Mouse (Mus musculus) heart, adult 2 months (tissue): ENCODE measurements around the gene Hpca. TPM values are rescaled to one million over a fixed set of nuclear protein-coding genes. Genes with fewer than 3 reads are reported as not detected.

Experiments
- DNase-seq, 2 experiments: peaks; one replicate each; pipeline ENCODE4 v3.0.0; 2021
- H3K27ac ChIP-seq: fragments of 200-600 bp; 2 replicates; pipeline ENCODE4 v1.8.1; 2022
- H3K27me3 ChIP-seq: fragments of 200-500 bp; 2 replicates; pipeline ENCODE4 v1.6.1; 2012; ENCODE audit warnings: mild to moderate bottlenecking, low read length, inconsistent platforms, mixed read lengths; ENCODE audit not compliant: control insufficient read depth, insufficient read depth
- H3K36me3 ChIP-seq: fragments of 200-500 bp; 2 replicates; pipeline ENCODE4 v1.6.1; 2012; ENCODE audit warnings: low read length, inconsistent platforms; ENCODE audit not compliant: control insufficient read depth, insufficient read depth
- H3K4me1 ChIP-seq: fragments of 200-500 bp; 2 replicates; pipeline ENCODE4 v1.6.1; 2011; ENCODE audit warnings: low read length; ENCODE audit not compliant: control insufficient read depth, insufficient read depth
- H3K4me3 ChIP-seq: fragments of 200-600 bp; 2 replicates; pipeline ENCODE4 v1.8.1; 2022
- H3K79me2 ChIP-seq: fragments of 200-500 bp; replicated peaks from 2 replicates; pipeline ENCODE4 v1.6.1; 2012; ENCODE audit warnings: mild to moderate bottlenecking, inconsistent platforms, low read length, moderate library complexity, mixed read lengths; ENCODE audit not compliant: control insufficient read depth, insufficient read depth
- H3K9ac ChIP-seq: fragments of 200-500 bp; 2 replicates; pipeline ENCODE4 v1.6.1; 2012; ENCODE audit warnings: low read depth, mild to moderate bottlenecking, control low read depth, inconsistent platforms, low read length, mixed read lengths
- CTCF ChIP-seq: fragments of 200-600 bp; IDR thresholded peaks from 2 replicates; pipeline ENCODE4 v1.8.1; 2022; ENCODE audit warnings: antibody characterized with exemption, mild to moderate bottlenecking, moderate library complexity
- EP300 ChIP-seq: fragments of 200-500 bp; IDR thresholded peaks from 2 replicates; pipeline ENCODE4 v1.6.1; 2011; ENCODE audit warnings: low read depth, low read length, control low read depth; ENCODE audit not compliant: insufficient read depth
- POLR2A ChIP-seq: fragments of 200-500 bp; IDR thresholded peaks from 2 replicates; pipeline ENCODE4 v1.6.1; 2011; ENCODE audit warnings: mild to moderate bottlenecking, low read depth, low read length, control low read depth; ENCODE audit not compliant: insufficient read depth
- WGBS: fragments of 180-500 bp; shearing (Covaris S2); methylation state at CpG from one replicate; pipeline ENCODE4 v1.1.7; 2018; 5-methylcytosine and 5-hydroxymethylcytosine counted together
- intact Hi-C: fragments of 180-260 bp; cut with DNase I; formaldehyde crosslinking; loops from one replicate; pipeline ENCODE4 v1.15.1; 2025
- long read RNA-seq: library from polyadenylated mRNA; stranded (forward); transcript quantifications from one replicate; pipeline ENCODE4 v2.0.0, GENCODE M21; 2021
- polyA plus RNA-seq: library from polyadenylated mRNA; depleted of rRNA; stranded (reverse); fragments of >200 nt; gene quantifications from 2 replicates; pipeline ENCODE4 v1.2.3, GENCODE M21; 2012; rRNA removed
- total RNA-seq, 2 experiments: library from RNA; stranded (reverse); gene quantifications; 2 replicates each; pipeline ENCODE4 v1.2.3; 2021

Gene Hpca
- under 1 TPM in 1 of 2 experiments, not detected in 1; 0.14 TPM for total RNA-seq
- 0.23 and 0.62 TPM in 2 replicates for polyA plus RNA-seq
- long read RNA-seq = 0 reads

GRCm38 (mm10) chr4:129121569-129122086 lies at the start of gene Hpca:
TSS of gene Hpca (minus strand) at chr4:129122036.
- 4% methylated on average over 16 of the region's 17 CpGs for WGBS
- H3K79me2 ChIP-seq = no peaks in the 10 kb centered on the region
- no peak within 1 kb of the TSS for H3K27ac ChIP-seq
- intact Hi-C loops = no loop called here
- peaks cover 14% of the 10 kb centered on the region for H3K27me3 ChIP-seq
- H3K36me3 ChIP-seq = no peaks in the 10 kb centered on the region
- H3K4me3 ChIP-seq = no peak within 1 kb of the TSS
- no peak within 1 kb of the TSS for H3K9ac ChIP-seq
- no peak for TF ChIP-seq CTCF
- no peak for TF ChIP-seq POLR2A
- TF ChIP-seq EP300 = no peak
- no peaks in the 10 kb centered on the region for H3K4me1 ChIP-seq
- DNase-seq = no peak

- Histone ChIP-seq H3K9ac (no peak overlapping the region), H3K27me3 (no peaks in the 10 kb centered on the region), H3K79me2 (no peaks in the 10 kb centered on the region), H3K36me3 (peaks cover 2% of the 10 kb centered on the region; the same call in 1 of the 2 replicates), H3K4me1 (no peaks in the 10 kb centered on the region), H3K27ac (no peak overlapping the region), H3K4me3 (no peak overlapping the region)
- DNase-seq = no peak
- 88% methylated on average over 4 of the region's 4 CpGs for WGBS
- TF ChIP-seq POLR2A (no peak), EP300 (no peak), CTCF (no peak)
- intact Hi-C loops = no loop called here
Observed at GRCm38 (mm10) chr4:129161581-129162255, 39.9 kb upstream of the Hpca start.

GRCm38 (mm10) chr4:129161076-129161475 lies 39.2 kb upstream of the Hpca start:
- no peak overlapping the region for H3K27ac ChIP-seq
- peaks cover 2% of the 10 kb centered on the region; the same call in 1 of the 2 replicates for H3K36me3 ChIP-seq
- TF ChIP-seq CTCF = no peak
- TF ChIP-seq EP300 = no peak
- no peak for TF ChIP-seq POLR2A
- H3K79me2 ChIP-seq = no peaks in the 10 kb centered on the region
- intact Hi-C loops = no loop called here
- H3K9ac ChIP-seq = no peak overlapping the region
- WGBS = 93% methylated on average over 1 of the region's 1 CpGs
- H3K4me1 ChIP-seq = no peaks in the 10 kb centered on the region
- H3K4me3 ChIP-seq = no peak overlapping the region
- H3K27me3 ChIP-seq = no peaks in the 10 kb centered on the region
- DNase-seq = no peak

GRCm38 (mm10) chr4:129158549-129158948 lies 36.7 kb upstream of the Hpca start:
- 53% methylated on average over 3 of the region's 3 CpGs for WGBS
- intact Hi-C loops = no loop called here
- TF ChIP-seq EP300 (no peak), POLR2A (no peak), CTCF (no peak)
- Histone ChIP-seq H3K27me3 (no peaks in the 10 kb centered on the region), H3K36me3 (peaks cover 2% of the 10 kb centered on the region; the same call in 1 of the 2 replicates), H3K4me1 (no peaks in the 10 kb centered on the region), H3K9ac (no peak overlapping the region), H3K4me3 (no peak overlapping the region), H3K27ac (no peak overlapping the region), H3K79me2 (no peaks in the 10 kb centered on the region)
- DNase-seq = no peak

- DNase-seq = no peak
- Histone ChIP-seq H3K27me3 (no peaks in the 10 kb centered on the region), H3K4me3 (no peak overlapping the region), H3K4me1 (no peaks in the 10 kb centered on the region), H3K9ac (no peak overlapping the region), H3K36me3 (peaks cover 2% of the 10 kb centered on the region; the same call in 1 of the 2 replicates), H3K79me2 (no peaks in the 10 kb centered on the region), H3K27ac (no peak overlapping the region)
- TF ChIP-seq CTCF = no peak
- TF ChIP-seq EP300 = no peak
- TF ChIP-seq POLR2A = no peak
- WGBS = 87% methylated on average over 5 of the region's 5 CpGs
- intact Hi-C loops = no loop called here
Observed at GRCm38 (mm10) chr4:129157541-129157940, 35.7 kb upstream of the Hpca start.

GRCm38 (mm10) chr4:129151276-129151811 lies 29.5 kb upstream of the Hpca start:
- no peak for DNase-seq
- no peaks in the 10 kb centered on the region; the same call in 1 of the 2 replicates for H3K4me1 ChIP-seq
- no peak overlapping the region for H3K27ac ChIP-seq
- no peak for TF ChIP-seq CTCF
- no peak for TF ChIP-seq POLR2A
- TF ChIP-seq EP300 = no peak
- H3K9ac ChIP-seq = no peak overlapping the region
- WGBS = 95% methylated on average over 4 of the region's 4 CpGs
- no peaks in the 10 kb centered on the region for H3K79me2 ChIP-seq
- intact Hi-C loops = no loop called here
- no peak overlapping the region for H3K4me3 ChIP-seq
- no peaks in the 10 kb centered on the region for H3K36me3 ChIP-seq
- H3K27me3 ChIP-seq = no peaks in the 10 kb centered on the region
